Mouse (Mus musculus) urinary bladder, adult 2 months (tissue): ENCODE measurements around the gene Fam229a. TPM values are rescaled to one million over a fixed set of nuclear protein-coding genes. Genes with fewer than 3 reads are reported as not detected.
A peak's percentile ranks its signal among the peaks of the same experiment; 100 is the strongest.
"Not testable (repeated sequence)": the region's sequence is repeated elsewhere in the genome, so short reads cannot be mapped to it uniquely, and the experiment has no call there.

Experiments used
- DNase-seq: peaks from one replicate; pipeline ENCODE4 v3.0.0; 2022; ENCODE audit warnings: low spot score
- polyA plus RNA-seq: library from polyadenylated mRNA; depleted of rRNA; stranded (reverse); fragments of >200 nt; gene quantifications from 2 replicates; pipeline ENCODE4 v1.2.3, GENCODE M21; 2012; rRNA removed

The Fam229a gene
- 0.73 and 0.94 TPM in 2 replicates for polyA plus RNA-seq

- DNase-seq = peak; percentile 47
Measured at GRCm38 (mm10) chr4:129490972-129491880, at the start of gene Fam229a, which contains the start of gene Tssk3. Gene Fam229a, plus strand, starts transcription at chr4:129491190. Gene Tssk3, minus strand, starts transcription at chr4:129491022.

GRCm38 (mm10) chr4:129447360-129447759, 43.6 kb upstream of the Fam229a start:
- no peak for DNase-seq

GRCm38 (mm10) chr4:129447778-129448563, 43.0 kb upstream of the Fam229a start:
- DNase-seq = no peak

GRCm38 (mm10) chr4:129448713-129449112, 42.3 kb upstream of the Fam229a start:
- DNase-seq = no peak

GRCm38 (mm10) chr4:129450851-129451250, 40.1 kb upstream of the Fam229a start:
- DNase-seq = no peak

GRCm38 (mm10) chr4:129451471-129452169, 39.4 kb upstream of the Fam229a start:
- DNase-seq = no peak

- no peak for DNase-seq
Measured at GRCm38 (mm10) chr4:129455265-129455664, 35.7 kb upstream of the Fam229a start.

GRCm38 (mm10) chr4:129456126-129456525, 34.9 kb upstream of the Fam229a start:
- no peak for DNase-seq

- not testable (repeated sequence) for DNase-seq
Measured at GRCm38 (mm10) chr4:129457311-129457710, 33.7 kb upstream of the Fam229a start.

- no peak for DNase-seq
Measured at GRCm38 (mm10) chr4:129459726-129460125, 31.3 kb upstream of the Fam229a start.

GRCm38 (mm10) chr4:129460827-129461182, 30.2 kb upstream of the Fam229a start:
- no peak for DNase-seq

- DNase-seq = peak; percentile 93
Measured at GRCm38 (mm10) chr4:129461183-129461960, 29.6 kb upstream of the Fam229a start, which contains the start of gene Bsdc1. Gene Bsdc1, plus strand, starts transcription at chr4:129461581.

- no peak for DNase-seq
Measured at GRCm38 (mm10) chr4:129462118-129462517, 28.9 kb upstream of the Fam229a start.

- DNase-seq = no peak
Measured at GRCm38 (mm10) chr4:129463097-129464059, 27.6 kb upstream of the Fam229a start.

GRCm38 (mm10) chr4:129464286-129464815, 26.6 kb upstream of the Fam229a start:
- DNase-seq = no peak

- no peak for DNase-seq
Measured at GRCm38 (mm10) chr4:129476047-129476446, 14.9 kb upstream of the Fam229a start.

GRCm38 (mm10) chr4:129479863-129480262, 11.1 kb upstream of the Fam229a start:
- no peak for DNase-seq

GRCm38 (mm10) chr4:129481090-129481489, 9.9 kb upstream of the Fam229a start:
- DNase-seq = no peak

- no peak for DNase-seq
Measured at GRCm38 (mm10) chr4:129494681-129495080, 3.7 kb downstream of the Fam229a start.
